20 mouse cellular contexts compared by ENCODE assay signal in the genomic region with DNA sequence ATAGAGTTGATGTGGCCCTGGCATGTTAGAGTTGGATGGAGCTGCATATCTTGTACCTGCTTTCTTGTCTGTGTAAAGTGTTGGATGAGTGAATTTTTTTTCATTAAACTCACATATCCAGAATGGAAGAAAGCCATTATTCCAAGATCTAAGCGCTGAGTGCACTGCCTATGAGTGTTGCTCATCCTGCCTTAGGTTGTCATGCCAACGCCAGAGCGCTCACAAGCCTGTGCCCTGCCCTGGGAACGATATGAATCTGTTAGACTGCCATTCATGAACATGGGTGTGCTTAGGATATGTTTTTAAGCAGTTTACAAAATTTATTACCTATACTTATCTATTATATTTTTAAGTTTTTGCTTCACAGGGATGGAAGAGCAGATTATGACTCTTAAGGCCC.
DNase-seq lines count a peak whose midpoint lies in the region; ATAC-seq lines count a peak whose summit lies in the region.
"Had no signal": no experiment of that assay in that cellular context is flagged by ENCODE, and none has a peak within 500 bp of the region (broad histone marks: within the 10 kb centered on the region; RNA-seq: fewer than 3 reads in every experiment).

No protein-coding gene starts in this region.

- no peak overlapping the region for H3K27ac ChIP-seq in forebrain, embryonic 13.5 days
- H3K27ac ChIP-seq in forebrain, embryonic 10.5 days = no peak overlapping the region
- H3K27ac ChIP-seq: heart, embryonic 10.5 days; limb, embryonic 12.5 days; stomach, postnatal 0 days had no signal

- H3K9me3 ChIP-seq in forebrain, embryonic 13.5 days (replicated peaks) = no peaks in the 10 kb centered on the region
- no peaks in the 10 kb centered on the region for H3K9me3 ChIP-seq in forebrain, embryonic 10.5 days
- H3K9me3 ChIP-seq: heart, embryonic 10.5 days; limb, embryonic 12.5 days had no signal

- no peaks in the 10 kb centered on the region for H3K36me3 ChIP-seq in forebrain, embryonic 13.5 days (ENCODE audit: poor library complexity, severe bottlenecking)
- H3K36me3 ChIP-seq in forebrain, embryonic 10.5 days (replicated peaks) = no peaks in the 10 kb centered on the region
- H3K36me3 ChIP-seq: heart, embryonic 10.5 days; limb, embryonic 12.5 days had no signal

- no peaks in the 10 kb centered on the region for H3K4me1 ChIP-seq in forebrain, embryonic 13.5 days
- no peaks in the 10 kb centered on the region for H3K4me1 ChIP-seq in forebrain, embryonic 10.5 days
- H3K4me1 ChIP-seq: heart, embryonic 10.5 days; limb, embryonic 12.5 days had no signal

- no peaks in the 10 kb centered on the region for H3K27me3 ChIP-seq in forebrain, embryonic 13.5 days
- H3K27me3 ChIP-seq in forebrain, embryonic 10.5 days (ENCODE audit: poor library complexity, severe bottlenecking) = no peaks in the 10 kb centered on the region
- H3K27me3 ChIP-seq: CH12.LX; limb, embryonic 12.5 days had no signal

- intact Hi-C loops in left cerebral cortex, postnatal 36 days (cut with DNase I) = no loop called here
- intact Hi-C loops in left cerebral cortex, postnatal 25 days (cut with DNase I) = no loop called here

- ATAC-seq in forebrain, embryonic 13.5 days = peak; percentile 86
- ATAC-seq: activated CD4-positive, CD25-positive, alpha-beta regulatory T cell, adult 4 months had no signal

- DNase-seq in forebrain, embryonic 10.5 days (ENCODE audit: extremely low spot score, low spot score) = no peak
- peak; percentile 12 for DNase-seq in left cerebral cortex, adult 11 months (ENCODE audit: low spot score)
- DNase-seq in left cerebral cortex, postnatal 36 days (ENCODE audit: low spot score in 2 of 2) = no peak
- DNase-seq in brain, embryonic 18.5 days (ENCODE audit: low read depth, low spot score) = peak; percentile 16
- DNase-seq in left cerebral cortex, postnatal 25 days (ENCODE audit: low spot score in 2 of 2) = peak; percentile 3 to 12
- no peak for DNase-seq in urinary bladder, postnatal 4 days (ENCODE audit: low spot score in 2 of 2)
- no peak for DNase-seq in cerebellum, postnatal 36 days
- DNase-seq: cerebellum, adult 2 months; embryo, embryonic 11 days; gastrocnemius, postnatal 10 days; heart, postnatal 36 days; kidney, adult 11 months; kidney, postnatal 4 days; lung, postnatal 4 days had no signal

- H3K4me3 ChIP-seq in forebrain, embryonic 13.5 days = no peak overlapping the region
- H3K4me3 ChIP-seq in forebrain, embryonic 10.5 days = no peak overlapping the region
- H3K4me3 ChIP-seq: heart, embryonic 10.5 days; limb, embryonic 12.5 days had no signal

- 72% methylated on average over 4 of the region's 4 CpGs for WGBS in forebrain, embryonic 13.5 days
- WGBS in forebrain, embryonic 10.5 days = 90% methylated on average over 4 of the region's 4 CpGs

- no peak overlapping the region for H3K4me2 ChIP-seq in forebrain, embryonic 13.5 days
- H3K4me2 ChIP-seq: limb, embryonic 12.5 days had no signal

- no peak overlapping the region for H3K9ac ChIP-seq in forebrain, embryonic 13.5 days
- H3K9ac ChIP-seq: limb, embryonic 12.5 days had no signal

Comparison
In these comparisons a context has a peak if more than half of its experiments do, and no peak if none do; other contexts are left out.
1. DNase-seq: peak in left cerebral cortex, adult 11 months (single experiment), brain, embryonic 18.5 days (single experiment) and left cerebral cortex, postnatal 25 days (2 of 2); none in forebrain, embryonic 10.5 days (single experiment), left cerebral cortex, postnatal 36 days (0 of 2), urinary bladder, postnatal 4 days (0 of 2) and cerebellum, postnatal 36 days (0 of 2).